Mouse (Mus musculus) gastrocnemius, postnatal 10 days (tissue): Measurements from ENCODE around the gene Ankrd2. TPM values are rescaled to one million over a fixed set of nuclear protein-coding genes. Genes with fewer than 3 reads are reported as not detected.

Experiments
- total RNA-seq, 2 experiments: library from RNA; stranded (reverse); gene quantifications; 2 replicates each; pipeline ENCODE4 v1.2.3; 2021

Ankrd2 gene
- total RNA-seq, 2 experiments from 2014 or later = 65.0 to 72.7 TPM

Other genes with a start within 250 kb of the Ankrd2 start
- 10 to 100 TPM in 1 of 2 experiments, 1 to 10 TPM in 1; 9.5 to 11.6 TPM for gene Arhgap19, start 234.0 kb upstream of the Ankrd2 start, total RNA-seq
- gene Frat1, start 206.0 kb upstream of the Ankrd2 start, total RNA-seq = 1 to 10 TPM; 5.6 to 6.1 TPM
- gene Frat2, start 187.9 kb upstream of the Ankrd2 start, total RNA-seq = 10 to 100 TPM; 17.3 to 23.7 TPM
- gene Rrp12, start 139.8 kb upstream of the Ankrd2 start, total RNA-seq = 10 to 100 TPM; 27.6 to 28.4 TPM
- gene Pgam1, start 124.1 kb upstream of the Ankrd2 start, total RNA-seq = 10 to 100 TPM; 31.3 to 34.2 TPM
- gene Exosc1, start 102.6 kb upstream of the Ankrd2 start, total RNA-seq = 10 to 100 TPM; 18.2 to 20.1 TPM
- gene Zdhhc16, start 102.5 kb upstream of the Ankrd2 start, total RNA-seq = 10 to 100 TPM; 22.7 to 31.3 TPM
- gene Mms19, start 54.8 kb upstream of the Ankrd2 start, total RNA-seq = 10 to 100 TPM in 1 of 2 experiments, 1 to 10 TPM in 1; 9.2 to 12.9 TPM
- gene Ubtd1, start 54.2 kb upstream of the Ankrd2 start, total RNA-seq = 10 to 100 TPM; 23.3 to 27.6 TPM
- 1 to 10 TPM; 4.5 to 4.6 TPM for gene Hoga1, start 9.6 kb downstream of the Ankrd2 start, total RNA-seq
- under 1 TPM; 0.40 to 0.50 TPM for gene 4933411K16Rik, start 16.2 kb downstream of the Ankrd2 start, total RNA-seq
- gene Morn4, start 50.4 kb downstream of the Ankrd2 start, total RNA-seq = 1 to 10 TPM; 1.8 to 2.6 TPM
- 10 to 100 TPM; 13.3 to 14.7 TPM for gene Pi4k2a, start 54.5 kb downstream of the Ankrd2 start, total RNA-seq
- gene Avpi1, start 93.1 kb downstream of the Ankrd2 start, total RNA-seq = 10 to 100 TPM in 1 of 2 experiments, 1 to 10 TPM in 1; 8.3 to 10.3 TPM
- 10 to 100 TPM; 16.9 to 23.5 TPM for gene Marveld1, start 111.4 kb downstream of the Ankrd2 start, total RNA-seq
- 10 to 100 TPM; 12.5 to 17.4 TPM for gene Zfyve27, start 128.0 kb downstream of the Ankrd2 start, total RNA-seq
- 1 to 10 TPM; 5.7 to 6.8 TPM for gene Sfrp5, start 166.3 kb downstream of the Ankrd2 start, total RNA-seq
- gene Golga7b, start 211.6 kb downstream of the Ankrd2 start, total RNA-seq = 1 to 10 TPM; 3.2 to 5.5 TPM